Mouse (Mus musculus) heart, embryonic 15.5 days (tissue): ENCODE results near the gene Elf2. TPM values are rescaled to one million over a fixed set of nuclear protein-coding genes. Genes with fewer than 3 reads are reported as not detected.

ENCODE experiments used
- ATAC-seq: fragments of 200-750 bp; cut with Nextera tagmentation; replicated peaks from 2 replicates; pipeline ENCODE4 v1.8.0; 2017; ENCODE audit warnings: low read depth, moderate TSS enrichment; ENCODE audit not compliant: insufficient number of reproducible peaks, insufficient read depth, low FRiP score
- H3K27ac ChIP-seq: fragments of 300-500 bp; sonication (generic); 2 replicates; pipeline ENCODE4 v1.5.1; 2015; ENCODE audit warnings: mild to moderate bottlenecking, inconsistent platforms
- H3K27me3 ChIP-seq: fragments of 300-500 bp; sonication (generic); 2 replicates; pipeline ENCODE4 v1.6.1; 2015; ENCODE audit warnings: inconsistent platforms
- H3K36me3 ChIP-seq: fragments of 300-500 bp; sonication (generic); 2 replicates; pipeline ENCODE4 v1.6.1; 2015; ENCODE audit warnings: mild to moderate bottlenecking, inconsistent platforms
- H3K4me1 ChIP-seq: fragments of 300-500 bp; sonication (generic); replicated peaks from 2 replicates; pipeline ENCODE4 v1.6.1; 2015; ENCODE audit warnings: inconsistent platforms
- H3K4me2 ChIP-seq: fragments of 300-500 bp; sonication (generic); 2 replicates; pipeline ENCODE4 v1.6.1; 2015; ENCODE audit warnings: inconsistent platforms, mild to moderate bottlenecking, moderate library complexity
- H3K4me3 ChIP-seq: fragments of 300-500 bp; sonication (generic); 2 replicates; pipeline ENCODE4 v1.5.1; 2015; ENCODE audit warnings: mild to moderate bottlenecking, inconsistent platforms
- H3K9ac ChIP-seq: fragments of 300-500 bp; sonication (generic); 2 replicates; pipeline ENCODE4 v1.6.1; 2015; ENCODE audit warnings: mild to moderate bottlenecking, inconsistent platforms
- H3K9me3 ChIP-seq: fragments of 300-500 bp; sonication (generic); replicated peaks from 2 replicates; pipeline ENCODE4 v1.6.1; 2016; ENCODE audit warnings: inconsistent platforms
- WGBS: fragments of 180-500 bp; shearing (Covaris S2); methylation state at CpG from one replicate; pipeline ENCODE4 v1.1.7; 2015; ENCODE audit warnings: mixed read lengths; 5-methylcytosine and 5-hydroxymethylcytosine counted together
- polyA plus RNA-seq: library from polyadenylated mRNA; unstranded; fragments of >200 nt; fragmentation: Nextera tagmentation; extraction: Ambion mirVana; gene quantifications from 2 replicates; pipeline ENCODE4 v1.2.1, GENCODE M21; 2015

The Elf2 gene
- polyA plus RNA-seq, 1 experiment from 2014 or later, result 51.3 TPM

DNA sequence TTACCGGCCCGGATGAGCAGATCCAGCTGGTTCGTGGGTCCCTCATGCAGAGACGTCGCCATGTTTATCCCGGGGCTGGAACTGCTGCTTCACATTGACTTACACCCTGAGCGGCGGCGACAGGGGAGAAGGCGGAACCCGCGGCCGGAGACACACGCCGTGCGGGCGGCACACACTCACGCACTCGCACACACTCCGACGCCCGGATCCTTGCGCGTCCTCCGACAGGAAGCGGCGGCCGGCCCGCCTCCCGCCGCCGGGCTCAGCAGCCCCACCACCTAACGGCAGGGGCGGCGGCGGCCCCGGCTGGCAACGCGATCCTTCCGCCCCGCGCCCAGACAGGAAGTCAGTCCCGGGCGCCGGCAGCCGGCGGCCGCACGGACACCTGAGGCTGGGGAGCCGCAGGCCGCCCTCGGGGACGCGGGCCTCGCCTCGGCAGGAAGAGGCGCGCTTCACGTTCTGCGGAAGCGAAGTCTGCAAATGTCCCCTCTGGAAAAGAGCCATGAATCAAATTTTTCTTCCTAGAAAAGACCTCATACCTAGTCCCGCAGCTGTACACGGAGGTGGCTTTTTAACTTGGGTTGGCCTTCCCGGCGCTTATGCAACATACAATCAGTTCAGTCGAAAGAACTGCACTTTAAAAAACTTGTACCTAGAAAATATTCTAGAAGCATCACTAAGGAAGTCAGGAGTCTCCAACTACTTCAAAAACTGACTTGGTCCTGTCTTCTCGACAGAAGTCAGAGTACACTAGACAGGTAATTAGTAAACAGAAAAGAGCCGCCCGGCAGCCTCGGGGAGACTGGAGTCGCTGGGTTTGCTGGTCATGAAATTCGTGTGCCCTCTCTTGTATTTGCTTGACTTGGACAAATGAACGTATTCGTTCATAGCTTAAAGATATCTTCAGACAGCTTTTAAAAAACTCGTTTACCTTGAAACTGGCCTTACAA is 63.0 kb downstream of the Elf2 start:
- no peaks in the 10 kb centered on the region for H3K27me3 ChIP-seq
- WGBS, result under 1% methylated on average over 75 of the region's 75 CpGs
- peak overlapping the region; percentile 99 for H3K4me3 ChIP-seq
- no peaks in the 10 kb centered on the region for H3K36me3 ChIP-seq
- peak overlapping the region; percentile 82 for H3K4me2 ChIP-seq
- ATAC-seq, result peak; percentile 51
- H3K27ac ChIP-seq, result peak overlapping the region; percentile 100
- H3K9me3 ChIP-seq, result no peaks in the 10 kb centered on the region
- peak overlapping the region; percentile 99 for H3K9ac ChIP-seq
- H3K4me1 ChIP-seq, result peaks cover 12% of the 10 kb centered on the region

DNA sequence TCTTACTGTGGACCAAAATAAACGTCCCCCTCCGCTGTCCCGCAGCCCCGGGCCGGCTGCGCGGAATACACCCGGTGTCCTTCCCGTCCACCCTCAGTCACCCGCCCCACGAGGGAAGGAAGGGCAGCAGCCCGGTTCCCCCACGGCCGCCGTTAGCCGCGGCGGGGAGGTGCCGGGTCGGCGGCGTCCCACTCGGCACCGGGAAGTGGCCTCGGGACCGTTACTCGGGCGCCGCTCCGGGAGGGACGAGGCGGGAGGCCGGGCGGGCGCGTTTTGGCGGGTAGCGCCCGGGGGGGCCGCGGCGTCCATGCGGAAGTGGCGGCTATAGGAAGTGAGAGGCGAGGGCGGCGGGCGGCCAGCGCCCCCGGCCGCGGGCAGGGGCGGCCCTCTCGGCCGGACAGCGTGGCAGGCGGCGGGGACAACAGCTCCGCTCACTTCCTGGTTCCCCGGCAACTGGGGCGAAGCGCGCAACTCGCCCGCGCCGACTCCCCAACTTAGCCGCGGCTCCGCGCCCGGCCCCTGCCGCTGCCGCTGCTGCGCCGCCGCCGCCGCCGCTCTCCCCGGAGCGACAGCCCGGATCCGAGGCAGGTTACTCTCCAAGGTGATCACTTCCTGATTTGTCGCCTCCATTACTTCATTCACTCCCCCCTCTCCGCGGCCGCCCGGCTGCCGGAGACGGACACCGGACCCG is 63.9 kb downstream of the Elf2 start:
- Histone ChIP-seq H3K36me3 (no peaks in the 10 kb centered on the region), H3K9ac (peak overlapping the region; percentile 99), H3K27ac (peak overlapping the region; percentile 100), H3K9me3 (no peaks in the 10 kb centered on the region), H3K27me3 (no peaks in the 10 kb centered on the region), H3K4me1 (peaks cover 12% of the 10 kb centered on the region), H3K4me3 (peak overlapping the region; percentile 99), H3K4me2 (peak overlapping the region; percentile 82)
- WGBS, result 0% methylated on average over 78 of the region's 93 CpGs
- peak; percentile 45; the same call in 1 of the 2 replicates for ATAC-seq

DNA sequence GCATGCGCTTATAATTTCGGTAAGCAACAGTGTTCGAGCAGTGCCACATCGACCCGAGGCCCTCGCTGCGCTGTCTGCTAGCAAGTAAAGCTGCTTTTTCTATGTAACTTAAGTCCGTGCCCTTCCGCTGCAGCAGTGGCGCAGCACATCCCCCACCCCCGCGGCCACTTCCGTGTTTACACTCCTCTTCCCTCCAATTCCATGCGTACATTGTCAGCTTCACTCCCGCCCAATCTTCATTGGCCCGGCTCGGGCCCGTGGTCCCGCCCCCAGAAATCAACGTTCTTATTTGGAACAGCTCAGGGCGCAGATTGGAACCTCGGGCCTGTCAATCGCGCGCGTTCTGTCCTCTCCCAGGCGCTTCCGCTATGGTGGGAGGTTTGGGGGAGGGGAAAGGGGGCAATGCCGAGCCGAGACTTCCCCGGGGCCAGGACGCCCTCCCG is 64.5 kb downstream of the Elf2 start:
- H3K9ac ChIP-seq, result peak overlapping the region; percentile 99
- WGBS, result under 1% methylated on average over 33 of the region's 33 CpGs
- H3K27me3 ChIP-seq, result no peaks in the 10 kb centered on the region
- H3K27ac ChIP-seq, result peak overlapping the region; percentile 100
- H3K36me3 ChIP-seq, result no peaks in the 10 kb centered on the region
- peak overlapping the region; percentile 82 for H3K4me2 ChIP-seq
- peaks cover 12% of the 10 kb centered on the region for H3K4me1 ChIP-seq
- no peaks in the 10 kb centered on the region for H3K9me3 ChIP-seq
- peak overlapping the region; percentile 99 for H3K4me3 ChIP-seq
- peak; percentile 97 for ATAC-seq

DNA sequence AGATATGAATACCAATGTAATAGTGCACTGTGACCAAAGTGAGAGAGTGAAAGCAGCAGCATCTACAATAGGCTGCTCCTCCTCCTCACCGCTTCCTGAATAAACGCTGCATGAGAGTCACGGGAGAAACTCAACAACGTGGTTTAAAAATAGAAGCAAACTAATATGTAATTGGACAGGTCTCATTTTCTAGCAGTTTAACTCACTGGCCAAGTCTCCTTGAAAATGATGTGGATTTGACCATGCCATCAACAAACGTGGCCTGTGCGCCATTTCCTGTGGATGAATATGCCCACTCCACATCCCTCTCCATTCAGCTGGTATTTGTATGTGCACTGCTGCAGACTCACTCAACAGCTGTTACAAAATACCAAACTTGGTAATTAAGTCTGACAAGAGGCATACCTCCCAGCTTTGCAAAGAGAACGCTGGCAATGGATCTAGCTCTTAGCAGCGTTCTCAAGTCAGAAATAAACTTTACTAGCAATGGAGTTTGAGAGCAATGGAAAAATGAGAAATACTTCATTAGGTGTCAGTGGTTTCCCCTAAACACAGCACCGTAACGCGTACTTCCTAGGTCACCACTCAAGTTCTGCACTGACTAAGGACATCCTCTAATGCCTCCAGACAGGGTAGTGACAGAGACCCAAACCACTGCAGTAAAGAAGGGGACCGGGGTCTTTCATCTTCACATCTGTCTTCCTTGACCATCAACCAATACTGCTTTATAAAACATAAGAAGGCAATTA is 70.2 kb downstream of the Elf2 start:
- H3K4me1 ChIP-seq, result peaks cover 18% of the 10 kb centered on the region
- H3K36me3 ChIP-seq, result peaks cover 8% of the 10 kb centered on the region
- peak; percentile 56; the same call in 1 of the 2 replicates for ATAC-seq
- no peaks in the 10 kb centered on the region for H3K9me3 ChIP-seq
- H3K27ac ChIP-seq, result peak overlapping the region; percentile 95
- peak overlapping the region; percentile 29 for H3K4me2 ChIP-seq
- WGBS, result 37% methylated on average over 12 of the region's 12 CpGs
- H3K4me3 ChIP-seq, result no peak overlapping the region; the same call in 1 of the 2 replicates
- no peaks in the 10 kb centered on the region for H3K27me3 ChIP-seq
- no peak overlapping the region for H3K9ac ChIP-seq

DNA sequence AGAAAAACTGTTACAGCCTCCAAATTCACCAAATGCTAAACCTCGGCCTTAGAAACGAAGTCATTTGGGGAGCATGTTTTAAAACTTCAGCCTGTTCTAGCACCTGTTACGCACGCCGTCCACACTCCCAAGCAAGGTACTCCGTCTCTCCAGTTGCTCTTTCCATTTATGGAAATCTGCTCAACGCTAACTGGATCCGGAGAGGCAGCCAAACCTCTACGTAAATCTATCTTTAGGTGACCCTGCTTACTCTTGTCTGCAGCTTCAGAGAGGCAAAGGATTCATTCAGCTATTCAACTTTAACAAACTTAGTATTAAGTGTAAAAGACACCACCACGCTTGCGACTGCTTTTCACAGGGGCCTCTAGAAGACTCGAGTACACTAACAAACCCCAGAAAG is 72.0 kb downstream of the Elf2 start:
- Histone ChIP-seq H3K27ac (peak overlapping the region; percentile 95), H3K27me3 (no peaks in the 10 kb centered on the region), H3K36me3 (peaks cover 26% of the 10 kb centered on the region), H3K4me2 (peak overlapping the region; percentile 51), H3K9ac (peak overlapping the region; percentile 51; the same call in 1 of the 2 replicates), H3K4me3 (peak overlapping the region; percentile 18; the same call in 1 of the 2 replicates), H3K4me1 (peaks cover 12% of the 10 kb centered on the region), H3K9me3 (no peaks in the 10 kb centered on the region)
- ATAC-seq, result peak; percentile 82
- WGBS, result 40% methylated on average over 12 of the region's 12 CpGs

DNA sequence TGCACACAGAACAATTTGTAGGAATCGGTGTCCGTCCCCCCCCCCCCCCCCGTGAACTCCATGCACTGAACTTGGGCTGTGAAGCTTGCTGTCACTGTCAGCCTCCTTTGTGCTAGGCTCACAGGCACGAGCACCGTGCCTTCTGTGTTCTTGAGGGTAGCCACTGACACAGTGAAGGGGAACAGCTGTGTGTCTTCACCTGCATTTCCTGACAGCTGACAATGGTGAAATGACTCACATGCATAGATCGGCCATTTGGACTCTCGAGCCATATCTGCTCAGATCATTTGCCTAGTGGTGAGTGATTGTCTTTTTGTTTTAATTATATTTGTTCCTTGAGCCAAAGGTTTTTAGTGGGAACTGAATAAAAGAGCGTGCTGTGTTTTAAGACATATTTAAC is 77.5 kb downstream of the Elf2 start:
- no peak overlapping the region for H3K4me2 ChIP-seq
- 74% methylated on average over 8 of the region's 8 CpGs for WGBS
- no peak for ATAC-seq

DNA sequence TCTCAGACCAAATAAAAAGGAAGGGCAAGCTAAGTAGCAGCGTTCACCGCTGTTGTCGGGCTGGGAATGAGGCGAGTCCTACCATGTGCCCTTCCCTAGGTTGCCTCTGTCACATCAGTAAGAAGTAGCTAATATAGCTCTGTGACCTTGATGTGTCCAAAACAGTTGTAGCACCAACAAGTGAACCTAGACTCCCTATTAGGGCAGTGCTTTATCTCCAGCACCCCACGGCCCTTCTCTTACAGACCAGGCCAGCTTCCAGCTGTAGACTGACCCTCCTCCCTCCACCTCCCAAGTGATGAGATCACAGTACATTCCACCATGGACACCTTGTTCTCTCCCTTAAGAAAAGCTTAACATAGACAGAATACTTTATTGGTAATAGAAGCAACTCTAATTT is 82.4 kb downstream of the Elf2 start:
- H3K4me3 ChIP-seq, result no peak overlapping the region
- peak; percentile 50; the same call in 1 of the 2 replicates for ATAC-seq
- H3K36me3 ChIP-seq, result peaks cover 82% of the 10 kb centered on the region
- peak overlapping the region; percentile 47 for H3K27ac ChIP-seq
- H3K9me3 ChIP-seq, result no peaks in the 10 kb centered on the region
- no peak overlapping the region for H3K4me2 ChIP-seq
- WGBS, result 70% methylated on average over 5 of the region's 5 CpGs
- H3K27me3 ChIP-seq, result no peaks in the 10 kb centered on the region
- H3K4me1 ChIP-seq, result no peaks in the 10 kb centered on the region
- H3K9ac ChIP-seq, result no peak overlapping the region

More for the DNA sequence above, 77.5 kb downstream of the Elf2 start:
- H3K36me3 ChIP-seq, result peaks cover 72% of the 10 kb centered on the region
- no peak overlapping the region for H3K4me3 ChIP-seq
- no peaks in the 10 kb centered on the region for H3K9me3 ChIP-seq
- H3K27ac ChIP-seq, result no peak overlapping the region
- H3K27me3 ChIP-seq, result no peaks in the 10 kb centered on the region
- H3K9ac ChIP-seq, result no peak overlapping the region; the same call in 1 of the 2 replicates
- H3K4me1 ChIP-seq, result peaks cover 3% of the 10 kb centered on the region

DNA sequence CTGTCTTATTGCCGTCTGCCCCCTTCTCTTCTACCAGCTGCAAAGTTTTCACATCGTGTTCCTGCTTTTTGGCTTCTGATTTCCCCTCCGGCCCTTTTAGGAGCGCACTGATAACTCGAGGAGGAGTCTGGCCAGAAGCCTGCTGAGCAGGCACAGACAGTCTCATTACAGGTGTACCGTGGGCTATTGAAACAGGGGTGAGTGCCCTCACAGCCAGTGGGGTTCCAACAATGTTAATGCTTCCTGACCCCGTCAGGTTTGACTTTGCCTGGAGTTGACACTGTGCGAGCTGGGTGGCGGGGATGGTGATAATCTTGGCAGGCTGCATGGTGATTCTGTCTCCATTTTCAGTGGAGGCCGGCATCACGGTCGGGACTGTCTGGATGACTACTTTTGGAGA is 84.0 kb downstream of the Elf2 start:
- H3K27me3 ChIP-seq, result no peaks in the 10 kb centered on the region
- H3K4me3 ChIP-seq, result no peak overlapping the region
- ATAC-seq, result no peak
- H3K9me3 ChIP-seq, result no peaks in the 10 kb centered on the region
- 0 out of 2 replicates have a peak, but pooled peaks cover 2% of the 10 kb centered on the region for H3K4me1 ChIP-seq
- no peak overlapping the region for H3K4me2 ChIP-seq
- 83% methylated on average over 12 of the region's 12 CpGs for WGBS
- no peak overlapping the region for H3K9ac ChIP-seq
- no peak overlapping the region for H3K27ac ChIP-seq
- H3K36me3 ChIP-seq, result peaks cover 79% of the 10 kb centered on the region

DNA sequence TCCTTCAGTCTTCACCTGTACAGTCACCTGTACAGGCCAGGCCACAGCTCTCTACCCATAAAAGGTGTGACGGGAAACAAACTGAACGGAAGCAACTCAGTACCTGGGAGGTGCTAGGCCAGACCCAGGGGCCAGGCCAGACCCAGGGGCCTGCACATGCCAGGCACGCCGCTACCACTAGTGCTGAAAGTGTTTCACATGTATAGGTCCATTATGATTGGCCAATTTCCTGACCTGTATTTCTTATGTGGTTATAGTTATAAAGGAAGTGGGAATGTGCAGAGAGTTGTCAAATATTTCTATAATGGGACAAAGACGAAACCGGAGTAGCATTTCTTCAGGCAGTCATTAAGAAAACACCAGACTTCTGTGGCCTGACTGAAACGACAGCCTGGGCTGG is 85.7 kb downstream of the Elf2 start:
- Histone ChIP-seq H3K4me2 (no peak overlapping the region), H3K36me3 (peaks cover 74% of the 10 kb centered on the region), H3K4me1 (0 out of 2 replicates have a peak, but pooled peaks cover 2% of the 10 kb centered on the region), H3K27me3 (no peaks in the 10 kb centered on the region), H3K9me3 (no peaks in the 10 kb centered on the region), H3K27ac (no peak overlapping the region), H3K4me3 (no peak overlapping the region), H3K9ac (no peak overlapping the region)
- 84% methylated on average over 7 of the region's 7 CpGs for WGBS
- ATAC-seq, result no peak

DNA sequence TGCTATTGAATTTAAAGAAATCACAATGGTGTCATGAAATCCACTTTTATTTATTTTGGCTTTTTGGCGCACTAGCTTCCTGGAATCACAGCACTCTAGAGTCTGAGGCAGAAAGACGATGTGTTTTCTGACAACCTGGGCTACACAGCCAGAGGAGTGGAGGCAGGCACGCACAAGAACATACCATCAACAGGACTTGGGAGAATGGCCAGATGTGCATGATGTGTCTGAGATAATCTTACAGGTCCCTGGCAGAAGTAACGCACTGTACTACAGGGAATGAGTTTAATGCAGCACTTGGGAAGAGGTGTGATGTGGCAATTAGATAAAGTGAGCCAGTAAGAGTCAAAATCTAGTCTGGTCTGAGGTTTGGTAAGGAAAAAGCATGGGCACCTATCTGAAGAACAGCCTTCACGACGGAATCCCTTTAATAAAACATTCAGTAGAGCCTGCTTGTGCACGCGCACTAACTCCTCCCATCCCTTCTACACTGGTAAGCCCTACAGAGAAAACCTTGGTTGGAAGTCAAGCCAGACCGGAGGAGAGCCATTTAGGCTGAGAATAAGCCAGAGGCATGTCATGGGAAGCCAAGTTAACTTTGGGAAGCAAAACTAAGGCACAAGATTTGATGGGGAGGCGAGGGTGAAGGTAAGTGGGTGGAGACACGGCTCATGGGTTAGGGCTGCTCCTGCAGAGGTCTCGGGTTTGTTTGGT is 87.6 kb downstream of the Elf2 start:
- H3K27ac ChIP-seq, result no peak overlapping the region

More for the DNA sequence above, 87.6 kb downstream of the Elf2 start:
- no peaks in the 10 kb centered on the region for H3K27me3 ChIP-seq
- 78% methylated on average over 12 of the region's 12 CpGs for whole genome bisulfite sequencing
- no peak overlapping the region for H3K4me3 ChIP-seq
- no peak overlapping the region for H3K4me2 ChIP-seq
- no peaks in the 10 kb centered on the region for H3K9me3 ChIP-seq
- no peak for ATAC-seq
- H3K36me3 ChIP-seq, result peaks cover 65% of the 10 kb centered on the region
- H3K4me1 ChIP-seq, result 0 out of 2 replicates have a peak, but pooled peaks cover 4% of the 10 kb centered on the region
- H3K9ac ChIP-seq, result no peak overlapping the region
